Mouse (Mus musculus) embryonic facial prominence, embryonic 12.5 days (tissue): ENCODE data around the gene Mrap2. TPM values are rescaled to one million over a fixed set of nuclear protein-coding genes. Genes with fewer than 3 reads are reported as not detected.
A peak's percentile ranks its signal among the peaks of the same experiment; 100 is the strongest.
"Not testable (repeated sequence)": the region's sequence is repeated elsewhere in the genome, so short reads cannot be mapped to it uniquely, and the experiment has no call there.

Experiments used
- ATAC-seq: fragments of 200-750 bp; cut with Nextera tagmentation; 2 replicates; pipeline ENCODE4 v1.8.0; 2017; ENCODE audit not compliant: insufficient number of reproducible peaks, insufficient read depth, low FRiP score, low TSS enrichment
- H3K27ac ChIP-seq: fragments of 300-500 bp; sonication (generic); 2 replicates; pipeline ENCODE4 v1.5.1; 2016; ENCODE audit warnings: mild to moderate bottlenecking
- H3K27me3 ChIP-seq: fragments of 300-500 bp; sonication (generic); 2 replicates; pipeline ENCODE4 v1.6.1; 2016; ENCODE audit warnings: mild to moderate bottlenecking, moderate library complexity
- H3K36me3 ChIP-seq: fragments of 300-500 bp; sonication (generic); 2 replicates; pipeline ENCODE4 v1.6.1; 2016; ENCODE audit warnings: mild to moderate bottlenecking
- H3K4me1 ChIP-seq: fragments of 300-500 bp; sonication (generic); 2 replicates; pipeline ENCODE4 v1.6.1; 2016
- H3K4me2 ChIP-seq: fragments of 300-500 bp; sonication (generic); replicated peaks from 2 replicates; pipeline ENCODE4 v1.6.1; 2016; ENCODE audit warnings: mild to moderate bottlenecking, moderate library complexity
- H3K4me3 ChIP-seq: fragments of 300-500 bp; sonication (generic); 2 replicates; pipeline ENCODE4 v1.5.1; 2016; ENCODE audit warnings: mild to moderate bottlenecking
- H3K9ac ChIP-seq: fragments of 300-500 bp; sonication (generic); 2 replicates; pipeline ENCODE4 v1.6.1; 2016; ENCODE audit warnings: mild to moderate bottlenecking, moderate library complexity
- H3K9me3 ChIP-seq: fragments of 300-500 bp; sonication (generic); 2 replicates; pipeline ENCODE4 v1.6.1; 2016; ENCODE audit warnings: mild to moderate bottlenecking, moderate library complexity
- WGBS: fragments of 180-500 bp; shearing (Covaris S2); methylation state at CpG from one replicate; pipeline ENCODE4 v1.1.7; 2016; 5-methylcytosine and 5-hydroxymethylcytosine counted together
- polyA plus RNA-seq: library from polyadenylated mRNA; unstranded; fragments of >200 nt; fragmentation: Nextera tagmentation; extraction: Ambion mirVana; gene quantifications from 2 replicates; pipeline ENCODE4 v1.2.1, GENCODE M21; 2016

The Mrap2 gene
- 0.19 and 0.43 TPM in 2 replicates for polyA plus RNA-seq

GRCm38 (mm10) chr9:87144106-87144505 lies at the start of gene Mrap2:
Gene Mrap2 (plus strand): TSS chr9:87144306.
- H3K4me1 ChIP-seq, result peaks cover 17% of the 10 kb centered on the region; the same call in 1 of the 2 replicates
- H3K27ac ChIP-seq, result no peak within 1 kb of the TSS
- peak; percentile 87 for ATAC-seq
- peaks cover 36% of the 10 kb centered on the region for H3K27me3 ChIP-seq
- no peaks in the 10 kb centered on the region for H3K36me3 ChIP-seq
- H3K9ac ChIP-seq, result no peak within 1 kb of the TSS
- H3K4me2 ChIP-seq, result peak within 1 kb of the TSS; percentile 56
- peak within 1 kb of the TSS; percentile 30 for H3K4me3 ChIP-seq
- WGBS, result under 1% methylated on average over 29 of the region's 29 CpGs
- H3K9me3 ChIP-seq, result no peaks in the 10 kb centered on the region

- H3K27me3 ChIP-seq, result no peaks in the 10 kb centered on the region
Observed at GRCm38 (mm10) chr9:87097989-87098388, 46.1 kb upstream of the Mrap2 start.

GRCm38 (mm10) chr9:87115019-87115418 lies 29.1 kb upstream of the Mrap2 start:
- no peaks in the 10 kb centered on the region for H3K36me3 ChIP-seq
- H3K27me3 ChIP-seq, result no peaks in the 10 kb centered on the region
- H3K4me1 ChIP-seq, result no peaks in the 10 kb centered on the region
- H3K27ac ChIP-seq, result no peak overlapping the region
- 79% methylated on average over 5 of the region's 5 CpGs for WGBS
- no peak for ATAC-seq
- H3K4me2 ChIP-seq, result no peak overlapping the region
- no peak overlapping the region for H3K4me3 ChIP-seq
- H3K9me3 ChIP-seq, result no peaks in the 10 kb centered on the region
- no peak overlapping the region for H3K9ac ChIP-seq

More at GRCm38 (mm10) chr9:87097989-87098388, 46.1 kb upstream of the Mrap2 start:
- no peak overlapping the region for H3K27ac ChIP-seq
- WGBS, result 54% methylated on average over 2 of the region's 2 CpGs
- no peaks in the 10 kb centered on the region for H3K4me1 ChIP-seq
- H3K4me2 ChIP-seq, result no peak overlapping the region
- H3K9ac ChIP-seq, result no peak overlapping the region
- no peak for ATAC-seq
- H3K36me3 ChIP-seq, result no peaks in the 10 kb centered on the region
- H3K4me3 ChIP-seq, result no peak overlapping the region
- no peaks in the 10 kb centered on the region for H3K9me3 ChIP-seq

- no peak overlapping the region for H3K9ac ChIP-seq
- WGBS, result 59% methylated on average over 6 of the region's 6 CpGs
- ATAC-seq, result no peak
Observed at GRCm38 (mm10) chr9:87115456-87115931, 28.6 kb upstream of the Mrap2 start.

GRCm38 (mm10) chr9:87115978-87116377 lies 28.1 kb upstream of the Mrap2 start:
- Histone ChIP-seq H3K27ac (no peak overlapping the region), H3K9ac (no peak overlapping the region), H3K4me3 (no peak overlapping the region), H3K4me2 (no peak overlapping the region), H3K4me1 (no peaks in the 10 kb centered on the region), H3K9me3 (no peaks in the 10 kb centered on the region), H3K27me3 (no peaks in the 10 kb centered on the region), H3K36me3 (no peaks in the 10 kb centered on the region)
- ATAC-seq, result no peak
- WGBS, result 86% methylated on average over 1 of the region's 1 CpGs

More at GRCm38 (mm10) chr9:87115456-87115931, 28.6 kb upstream of the Mrap2 start:
- Histone ChIP-seq H3K4me1 (no peaks in the 10 kb centered on the region), H3K4me3 (no peak overlapping the region), H3K27ac (no peak overlapping the region), H3K36me3 (no peaks in the 10 kb centered on the region), H3K9me3 (no peaks in the 10 kb centered on the region), H3K4me2 (no peak overlapping the region), H3K27me3 (no peaks in the 10 kb centered on the region)

GRCm38 (mm10) chr9:87118996-87119395 lies 25.1 kb upstream of the Mrap2 start:
- Histone ChIP-seq H3K27me3 (no peaks in the 10 kb centered on the region), H3K4me1 (0 out of 2 replicates have a peak, but pooled peaks cover 5% of the 10 kb centered on the region), H3K27ac (no peak overlapping the region), H3K4me2 (no peak overlapping the region), H3K4me3 (no peak overlapping the region), H3K36me3 (no peaks in the 10 kb centered on the region), H3K9ac (no peak overlapping the region), H3K9me3 (no peaks in the 10 kb centered on the region)
- no peak for ATAC-seq
- WGBS, result 77% methylated on average over 3 of the region's 3 CpGs

GRCm38 (mm10) chr9:87121956-87122493 lies 22.1 kb upstream of the Mrap2 start:
- H3K27ac ChIP-seq, result no peak overlapping the region
- no peak overlapping the region for H3K4me2 ChIP-seq
- 0 out of 2 replicates have a peak, but pooled peaks cover 5% of the 10 kb centered on the region for H3K4me1 ChIP-seq
- no peak overlapping the region for H3K4me3 ChIP-seq
- H3K9ac ChIP-seq, result no peak overlapping the region
- WGBS, result 44% methylated on average over 9 of the region's 9 CpGs
- no peaks in the 10 kb centered on the region for H3K27me3 ChIP-seq
- ATAC-seq, result no peak
- no peaks in the 10 kb centered on the region for H3K9me3 ChIP-seq
- no peaks in the 10 kb centered on the region for H3K36me3 ChIP-seq

- 81% methylated on average over 6 of the region's 6 CpGs for WGBS
- H3K27me3 ChIP-seq, H3K4me1 ChIP-seq, H3K4me2 ChIP-seq, H3K4me3 ChIP-seq, H3K36me3 ChIP-seq, H3K9ac ChIP-seq, H3K9me3 ChIP-seq, H3K27ac ChIP-seq, ATAC-seq: not testable (repeated sequence)
Observed at GRCm38 (mm10) chr9:87127046-87127445, 17.1 kb upstream of the Mrap2 start.

GRCm38 (mm10) chr9:87135765-87136558 lies 8.1 kb upstream of the Mrap2 start:
- H3K27me3 ChIP-seq, result no peaks in the 10 kb centered on the region; the same call in 1 of the 2 replicates
- H3K4me1 ChIP-seq, result no peaks in the 10 kb centered on the region
- 59% methylated on average over 14 of the region's 14 CpGs for WGBS
- H3K27ac ChIP-seq, result no peak overlapping the region
- no peak overlapping the region for H3K9ac ChIP-seq
- H3K4me3 ChIP-seq, result no peak overlapping the region
- no peaks in the 10 kb centered on the region for H3K36me3 ChIP-seq
- no peak overlapping the region for H3K4me2 ChIP-seq
- no peaks in the 10 kb centered on the region for H3K9me3 ChIP-seq
- ATAC-seq, result no peak

GRCm38 (mm10) chr9:87143076-87143475 lies 1.0 kb upstream of the Mrap2 start:
- Histone ChIP-seq H3K4me2 (no peak overlapping the region), H3K4me1 (peaks cover 17% of the 10 kb centered on the region; the same call in 1 of the 2 replicates), H3K9me3 (no peaks in the 10 kb centered on the region), H3K36me3 (no peaks in the 10 kb centered on the region), H3K9ac (no peak overlapping the region), H3K4me3 (no peak overlapping the region), H3K27ac (no peak overlapping the region), H3K27me3 (peaks cover 36% of the 10 kb centered on the region)
- ATAC-seq, result no peak
- WGBS, result 70% methylated on average over 3 of the region's 3 CpGs

GRCm38 (mm10) chr9:87144532-87144931 lies 426 bp downstream of the Mrap2 start:
- ATAC-seq, result 0 out of 2 replicates have a peak, but pooled peaks have one; percentile 67
- no peaks in the 10 kb centered on the region for H3K36me3 ChIP-seq
- WGBS, result 2% methylated on average over 19 of the region's 19 CpGs
- H3K4me1 ChIP-seq, result peaks cover 17% of the 10 kb centered on the region; the same call in 1 of the 2 replicates
- H3K27ac ChIP-seq, result no peak overlapping the region
- peaks cover 36% of the 10 kb centered on the region for H3K27me3 ChIP-seq
- H3K9me3 ChIP-seq, result no peaks in the 10 kb centered on the region
- H3K9ac ChIP-seq, result no peak overlapping the region
- H3K4me3 ChIP-seq, result peak overlapping the region; percentile 30
- H3K4me2 ChIP-seq, result peak overlapping the region; percentile 56

GRCm38 (mm10) chr9:87145180-87145579 lies 1.1 kb downstream of the Mrap2 start:
- peaks cover 17% of the 10 kb centered on the region; the same call in 1 of the 2 replicates for H3K4me1 ChIP-seq
- peak overlapping the region; percentile 56 for H3K4me2 ChIP-seq
- H3K27ac ChIP-seq, result no peak overlapping the region
- H3K9me3 ChIP-seq, result no peaks in the 10 kb centered on the region
- no peak overlapping the region for H3K9ac ChIP-seq
- 3% methylated on average over 15 of the region's 15 CpGs for WGBS
- H3K4me3 ChIP-seq, result peak overlapping the region; percentile 30; the same call in 1 of the 2 replicates
- no peaks in the 10 kb centered on the region for H3K36me3 ChIP-seq
- peaks cover 36% of the 10 kb centered on the region for H3K27me3 ChIP-seq
- no peak for ATAC-seq
